Mouse (Mus musculus): ENCODE measurements around the gene AY358078. TPM values are rescaled to one million over a fixed set of nuclear protein-coding genes. Genes with fewer than 3 reads are reported as not detected.
"Not testable (repeated sequence)": the region's sequence is repeated elsewhere in the genome, so short reads cannot be mapped to it uniquely, and the experiment has no call there.

AY358078 gene
- polyA plus RNA-seq, 1 experiment: not detected

DNA sequence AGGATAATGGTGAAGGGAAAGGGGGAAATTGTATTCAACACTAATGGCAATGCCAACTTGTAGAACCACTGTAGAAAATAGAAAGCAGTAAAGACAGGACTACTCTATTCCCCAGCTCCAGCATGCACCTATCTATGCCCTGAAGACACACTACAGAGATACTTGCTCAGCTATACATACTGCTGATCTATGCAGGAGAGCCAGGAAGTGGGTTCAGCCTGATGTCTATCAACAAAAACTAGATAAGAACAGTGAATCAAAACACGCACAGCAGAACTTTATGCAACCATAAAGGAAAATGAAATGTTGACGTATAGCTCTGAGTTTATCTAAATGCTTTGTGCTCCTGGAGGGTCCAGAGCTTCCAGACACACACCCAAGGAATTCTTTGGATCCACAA lies 42.9 kb downstream of the AY358078 start:
- Histone ChIP-seq H3K36me3 (ENCODE audit: control insufficient read depth, insufficient read depth, low read length) (no peaks in the 10 kb centered on the region), H3K27ac (ENCODE audit: insufficient read depth, low read length) (no peak overlapping the region), H3K4me1 (ENCODE audit: control insufficient read depth, insufficient read depth, insufficient read length) (no peaks in the 10 kb centered on the region), H3K4me3 (ENCODE audit: extremely low read depth, insufficient read depth, insufficient read length) (no peak overlapping the region), H3K27me3 (ENCODE audit: control insufficient read depth, insufficient read depth, low read length) (no peaks in the 10 kb centered on the region)
- no peak for TF ChIP-seq CTCF (IDR thresholded peaks at IDR 0.05; ENCODE audit: extremely low read depth, insufficient read depth, insufficient read length, insufficient replicate concordance)
- no peak for TF ChIP-seq POLR2A (IDR thresholded peaks at IDR 0.05; ENCODE audit: low read depth, low read length)
- 76% methylated on average over 2 of the region's 2 CpGs for WGBS
- no peak for DNase-seq (ENCODE audit: low read depth in 1 of 2, low spot score in 2 of 2)

DNA sequence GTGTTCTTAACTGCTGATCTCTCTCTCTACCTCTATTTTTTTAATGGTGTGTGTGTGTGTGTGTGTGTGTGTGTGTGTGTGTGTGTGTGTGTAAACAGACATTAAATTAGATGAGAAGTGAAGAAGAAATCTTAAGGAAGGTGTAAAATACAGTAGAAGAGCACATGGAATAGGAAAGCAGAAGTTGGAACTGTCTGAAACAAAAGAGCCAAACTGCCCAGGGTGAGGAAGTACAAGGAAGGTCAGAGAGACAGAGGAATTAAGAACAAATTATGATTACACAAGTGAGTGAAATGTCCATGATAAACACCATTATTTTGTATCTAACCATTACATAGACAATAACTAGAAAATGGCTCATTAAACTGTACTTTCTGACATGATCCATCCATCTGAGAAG lies 44.0 kb downstream of the AY358078 start:
- Histone ChIP-seq H3K36me3 (ENCODE audit: control insufficient read depth, insufficient read depth, low read length) (no peaks in the 10 kb centered on the region), H3K4me3 (ENCODE audit: extremely low read depth, insufficient read depth, insufficient read length) (no peak overlapping the region), H3K4me1 (ENCODE audit: control insufficient read depth, insufficient read depth, insufficient read length) (no peaks in the 10 kb centered on the region), H3K27ac (ENCODE audit: insufficient read depth, low read length) (no peak overlapping the region), H3K27me3 (ENCODE audit: control insufficient read depth, insufficient read depth, low read length) (no peaks in the 10 kb centered on the region)
- no peak for TF ChIP-seq POLR2A (IDR thresholded peaks at IDR 0.05; ENCODE audit: low read depth, low read length)
- TF ChIP-seq CTCF (IDR thresholded peaks at IDR 0.05; ENCODE audit: extremely low read depth, insufficient read depth, insufficient read length, insufficient replicate concordance): no peak
- no peak for DNase-seq (ENCODE audit: low read depth in 1 of 2, low spot score in 2 of 2)

DNA sequence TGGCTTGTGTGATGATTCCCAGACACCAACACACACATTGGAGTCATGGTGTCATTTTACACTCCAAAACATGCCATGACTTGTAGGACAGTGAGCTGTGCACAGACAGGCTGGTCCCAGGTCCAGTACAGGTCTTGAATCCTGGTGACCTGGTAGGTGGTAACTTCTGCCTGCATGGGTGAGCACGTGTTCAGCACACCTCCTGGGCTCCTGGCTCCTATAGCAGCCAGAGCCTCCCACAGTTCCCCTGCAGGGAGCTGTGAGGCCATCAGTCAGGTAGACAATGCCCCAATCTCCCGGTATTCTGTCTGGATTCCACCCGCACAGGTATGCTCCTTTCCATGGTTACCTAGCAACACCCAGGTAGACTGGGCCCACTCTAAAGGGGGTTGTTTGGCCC lies 46.7 kb downstream of the AY358078 start:
- no peak overlapping the region for H3K27ac ChIP-seq (ENCODE audit: insufficient read depth, low read length)
- H3K4me3 ChIP-seq (ENCODE audit: extremely low read depth, insufficient read depth, insufficient read length): no peak overlapping the region
- H3K4me1 ChIP-seq (ENCODE audit: control insufficient read depth, insufficient read depth, insufficient read length): no peaks in the 10 kb centered on the region
- H3K36me3 ChIP-seq (ENCODE audit: control insufficient read depth, insufficient read depth, low read length): no peaks in the 10 kb centered on the region
- WGBS: 81% methylated on average over 3 of the region's 3 CpGs
- DNase-seq (ENCODE audit: low read depth in 1 of 2, low spot score in 2 of 2): no peak
- TF ChIP-seq POLR2A (IDR thresholded peaks at IDR 0.05; ENCODE audit: low read depth, low read length) (no peak), CTCF (IDR thresholded peaks at IDR 0.05; ENCODE audit: extremely low read depth, insufficient read depth, insufficient read length, insufficient replicate concordance) (no peak)
- H3K27me3 ChIP-seq (ENCODE audit: control insufficient read depth, insufficient read depth, low read length): no peaks in the 10 kb centered on the region

DNA sequence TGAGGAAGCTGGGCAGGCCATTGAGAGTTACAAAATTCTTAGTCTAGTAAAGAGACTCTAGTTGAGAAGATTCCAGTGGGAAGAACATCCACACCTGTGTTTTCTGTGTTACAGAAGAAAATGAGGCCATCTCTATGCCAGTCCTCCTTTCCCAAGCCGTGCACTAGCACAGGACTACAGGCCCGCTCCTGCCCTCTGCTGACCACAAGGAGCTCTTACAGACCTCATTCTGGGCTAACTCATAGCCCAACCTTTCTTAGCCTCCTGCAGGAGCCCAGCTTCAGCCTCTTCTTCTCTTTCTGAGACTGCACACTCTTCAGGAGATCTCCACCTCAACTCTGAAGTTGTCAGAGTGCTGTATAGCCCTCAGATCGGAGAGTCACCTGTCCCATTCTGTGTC lies 51.2 kb downstream of the AY358078 start:
- not testable (repeated sequence) for H3K27ac ChIP-seq (ENCODE audit: insufficient read depth, low read length); H3K36me3 ChIP-seq (ENCODE audit: control insufficient read depth, insufficient read depth, low read length); H3K4me1 ChIP-seq (ENCODE audit: control insufficient read depth, insufficient read depth, insufficient read length); H3K27me3 ChIP-seq (ENCODE audit: control insufficient read depth, insufficient read depth, low read length); DNase-seq (ENCODE audit: low read depth in 1 of 2, low spot score in 2 of 2); H3K4me3 ChIP-seq (ENCODE audit: extremely low read depth, insufficient read depth, insufficient read length)
- WGBS: 44% methylated on average over 3 of the region's 3 CpGs

DNA sequence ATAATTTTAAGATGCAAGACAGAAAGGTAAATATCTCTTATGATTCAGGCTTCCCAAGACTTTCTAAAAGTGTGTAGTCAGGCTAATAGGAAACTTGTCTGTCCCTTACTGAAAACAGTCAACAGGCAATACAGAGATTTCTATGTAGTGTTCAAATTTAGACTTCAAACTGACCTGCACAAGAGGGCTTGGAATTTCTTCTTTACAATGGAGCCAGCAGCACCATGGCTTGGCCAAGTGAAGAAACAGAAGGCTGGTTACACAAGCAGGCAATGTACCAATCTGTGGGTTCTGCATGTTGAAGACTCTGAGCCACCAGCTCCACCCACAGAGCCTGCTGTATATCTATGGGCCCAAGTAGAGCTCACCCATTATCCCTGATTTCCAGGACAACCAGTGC lies 53.6 kb downstream of the AY358078 start, which contains the start of gene Ear6:
TSS of gene Ear6 (plus strand) at position 301 of the 400 bp plus-strand sequence.
- Histone ChIP-seq H3K4me3 (ENCODE audit: extremely low read depth, insufficient read depth, insufficient read length) (no peak within 1 kb of the TSS), H3K4me1 (ENCODE audit: control insufficient read depth, insufficient read depth, insufficient read length) (no peaks in the 10 kb centered on the region), H3K36me3 (ENCODE audit: control insufficient read depth, insufficient read depth, low read length) (no peaks in the 10 kb centered on the region), H3K27ac (ENCODE audit: insufficient read depth, low read length) (no peak within 1 kb of the TSS), H3K27me3 (ENCODE audit: control insufficient read depth, insufficient read depth, low read length) (no peaks in the 10 kb centered on the region)
- DNase-seq (ENCODE audit: low read depth in 1 of 2, low spot score in 2 of 2): no peak
- no peak for TF ChIP-seq POLR2A (IDR thresholded peaks at IDR 0.05; ENCODE audit: low read depth, low read length)
- TF ChIP-seq CTCF (IDR thresholded peaks at IDR 0.05; ENCODE audit: extremely low read depth, insufficient read depth, insufficient read length, insufficient replicate concordance): no peak

DNA sequence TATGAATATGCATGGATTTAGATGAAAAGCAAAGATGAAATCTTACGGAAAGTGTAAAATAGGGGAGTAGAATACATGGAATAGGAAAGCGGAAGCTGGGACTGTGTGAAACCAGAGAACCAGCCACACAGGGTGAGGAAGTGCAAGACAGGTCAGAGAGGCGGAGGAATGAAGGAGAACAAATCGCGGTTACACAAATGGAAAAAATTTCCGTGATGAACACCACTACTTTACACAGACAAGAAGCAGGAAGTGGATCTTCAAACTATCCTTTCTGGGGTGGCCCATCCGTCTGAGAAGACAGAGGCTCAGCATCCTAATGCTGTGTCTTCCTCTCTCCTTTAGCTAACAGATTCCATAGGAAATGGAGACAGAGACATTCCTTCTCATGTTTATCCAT lies 55.4 kb downstream of the AY358078 start:
- not testable (repeated sequence) for H3K4me1 ChIP-seq (ENCODE audit: control insufficient read depth, insufficient read depth, insufficient read length); H3K27me3 ChIP-seq (ENCODE audit: control insufficient read depth, insufficient read depth, low read length); H3K4me3 ChIP-seq (ENCODE audit: extremely low read depth, insufficient read depth, insufficient read length); H3K36me3 ChIP-seq (ENCODE audit: control insufficient read depth, insufficient read depth, low read length); DNase-seq (ENCODE audit: low read depth in 1 of 2, low spot score in 2 of 2); H3K27ac ChIP-seq (ENCODE audit: insufficient read depth, low read length)
- WGBS: 55% methylated on average over 7 of the region's 7 CpGs

DNA sequence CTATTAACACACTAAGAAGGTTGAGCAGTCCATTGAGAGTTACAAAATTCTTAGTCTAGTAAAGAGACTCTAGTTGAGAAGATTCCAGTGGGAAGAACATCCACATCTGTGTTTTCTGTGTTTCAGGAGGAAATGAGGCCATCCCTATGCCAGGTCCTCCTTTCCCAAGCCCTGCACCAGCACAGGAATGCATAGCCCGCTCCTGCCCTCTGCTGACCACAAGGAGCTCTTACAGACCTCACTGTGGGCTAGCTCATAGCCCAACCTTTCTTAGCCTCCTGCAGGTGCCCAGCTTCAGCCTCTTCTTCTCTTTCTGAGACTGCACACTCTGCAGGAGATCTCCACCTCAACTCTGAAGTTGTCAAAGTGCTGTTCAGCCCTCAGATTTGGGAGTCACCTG lies 63.8 kb downstream of the AY358078 start:
- not testable (repeated sequence) for H3K4me3 ChIP-seq (ENCODE audit: extremely low read depth, insufficient read depth, insufficient read length); DNase-seq (ENCODE audit: low read depth in 1 of 2, low spot score in 2 of 2); H3K27ac ChIP-seq (ENCODE audit: insufficient read depth, low read length); H3K36me3 ChIP-seq (ENCODE audit: control insufficient read depth, insufficient read depth, low read length); H3K27me3 ChIP-seq (ENCODE audit: control insufficient read depth, insufficient read depth, low read length); H3K4me1 ChIP-seq (ENCODE audit: control insufficient read depth, insufficient read depth, insufficient read length)
- 14% methylated on average over 1 of the region's 1 CpGs for WGBS

DNA sequence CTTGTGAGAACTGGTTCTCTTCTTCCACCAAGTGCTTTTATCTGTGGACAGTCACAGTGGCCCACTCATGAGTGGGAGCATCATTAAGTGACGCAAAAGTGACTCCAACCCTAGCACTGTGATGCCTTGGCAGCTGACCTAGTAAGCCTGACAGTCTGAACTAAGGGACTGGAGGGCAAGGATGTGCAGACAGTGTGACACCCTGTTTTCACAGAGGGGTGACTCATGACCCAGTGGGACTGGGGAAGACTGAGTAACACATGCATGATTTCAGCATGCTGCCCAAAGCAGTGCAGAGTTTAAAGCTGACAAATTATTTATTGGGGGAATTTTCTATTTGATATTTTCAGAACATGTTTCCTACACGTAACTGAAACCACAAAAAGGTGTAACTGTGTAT lies 70.9 kb downstream of the AY358078 start:
- TF ChIP-seq CTCF (IDR thresholded peaks at IDR 0.05; ENCODE audit: extremely low read depth, insufficient read depth, insufficient read length, insufficient replicate concordance): no peak
- no peak for TF ChIP-seq POLR2A (IDR thresholded peaks at IDR 0.05; ENCODE audit: low read depth, low read length)
- Histone ChIP-seq H3K27me3 (ENCODE audit: control insufficient read depth, insufficient read depth, low read length) (no peaks in the 10 kb centered on the region), H3K4me1 (ENCODE audit: control insufficient read depth, insufficient read depth, insufficient read length) (no peaks in the 10 kb centered on the region), H3K36me3 (ENCODE audit: control insufficient read depth, insufficient read depth, low read length) (no peaks in the 10 kb centered on the region), H3K27ac (ENCODE audit: insufficient read depth, low read length) (no peak overlapping the region), H3K4me3 (ENCODE audit: extremely low read depth, insufficient read depth, insufficient read length) (no peak overlapping the region)
- WGBS: 69% methylated on average over 2 of the region's 2 CpGs
- DNase-seq (ENCODE audit: low read depth in 1 of 2, low spot score in 2 of 2): no peak
